Mouse (Mus musculus): Measurements from ENCODE around the gene Trak1.

Gene Trak1

DNA sequence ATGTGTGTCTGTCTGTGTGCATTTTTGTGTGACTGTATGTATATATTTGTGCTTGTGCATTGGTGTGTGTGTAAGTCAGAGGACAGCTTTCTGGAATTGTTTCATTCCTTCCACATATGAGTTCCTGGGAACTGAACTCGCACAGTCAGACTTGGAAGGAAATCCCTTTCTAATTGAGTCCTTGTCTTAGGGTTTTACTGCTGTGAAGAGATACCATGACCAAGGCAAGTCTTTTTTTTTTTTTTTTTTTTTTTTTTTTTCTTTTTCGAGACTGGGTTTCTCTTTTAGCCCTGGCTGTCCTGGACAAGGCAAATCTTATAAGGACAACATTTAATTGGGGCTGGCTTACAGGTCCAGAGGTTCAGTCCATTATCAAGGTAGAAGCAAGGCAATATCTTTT lies 6.0 kb upstream of the Trak1 start:
- in situ Hi-C loops (cut with MboI; ENCODE audit: low sequenced_read_pairs), result no loop called here

DNA sequence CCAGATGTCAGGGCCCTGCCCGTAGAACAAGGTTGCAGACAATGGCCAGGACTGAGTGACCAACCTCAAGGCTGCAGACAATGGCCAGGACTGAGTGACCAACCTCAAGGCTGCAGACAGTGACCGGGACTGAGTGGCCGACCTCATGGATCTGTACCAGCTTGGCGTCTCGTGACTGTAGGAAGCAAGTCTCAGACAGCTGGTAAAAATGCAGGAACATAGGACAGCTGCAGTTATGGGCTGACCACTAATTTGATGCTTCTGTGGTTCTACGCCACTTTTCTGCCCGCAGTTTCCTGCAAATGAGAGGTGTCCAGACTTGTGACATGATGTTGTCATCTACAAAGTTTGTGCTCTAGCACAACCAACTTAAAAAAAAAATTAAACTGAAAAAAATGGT lies 4.1 kb upstream of the Trak1 start:
- in situ Hi-C loops (cut with MboI; ENCODE audit: low sequenced_read_pairs), result no loop called here

DNA sequence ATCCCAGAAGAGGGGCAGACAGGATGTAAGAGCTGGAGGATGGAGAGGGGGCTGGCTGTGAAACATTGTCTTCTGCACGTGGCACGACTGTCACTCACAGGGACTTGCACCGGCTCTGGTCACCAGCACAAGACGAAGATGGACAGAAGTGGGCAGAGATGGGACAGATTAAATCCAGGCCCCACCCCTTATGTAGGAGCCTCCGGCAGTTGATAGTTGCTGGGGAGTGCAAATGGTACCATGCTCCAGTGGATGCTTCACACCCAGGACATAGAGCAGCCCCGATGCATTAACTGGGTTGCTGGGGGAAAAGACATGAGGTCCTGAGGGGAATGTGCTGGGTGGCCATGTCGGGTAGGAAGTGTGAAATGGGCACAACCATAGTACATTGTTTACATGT lies 2.1 kb upstream of the Trak1 start:
- in situ Hi-C loops (cut with MboI; ENCODE audit: low sequenced_read_pairs), result no loop called here

DNA sequence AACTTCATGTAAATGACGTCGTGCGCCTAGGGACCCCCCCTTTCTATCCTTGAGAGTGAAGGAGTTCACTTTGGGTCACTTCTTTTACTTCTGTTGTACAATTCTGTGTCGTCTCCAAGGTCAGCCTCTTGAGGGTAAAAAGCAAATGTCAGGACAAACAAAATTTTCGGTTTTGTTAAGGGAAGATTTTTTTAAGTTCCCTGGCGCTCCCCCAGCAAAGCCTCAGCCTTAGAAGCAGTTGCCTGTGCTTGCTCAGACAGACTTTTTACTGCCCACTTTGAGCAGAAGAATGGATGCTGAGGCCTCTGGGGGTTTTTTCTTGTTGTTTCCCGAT lies 730 bp downstream of the Trak1 start:
- in situ Hi-C loops (cut with MboI; ENCODE audit: low sequenced_read_pairs), result no loop called here

DNA sequence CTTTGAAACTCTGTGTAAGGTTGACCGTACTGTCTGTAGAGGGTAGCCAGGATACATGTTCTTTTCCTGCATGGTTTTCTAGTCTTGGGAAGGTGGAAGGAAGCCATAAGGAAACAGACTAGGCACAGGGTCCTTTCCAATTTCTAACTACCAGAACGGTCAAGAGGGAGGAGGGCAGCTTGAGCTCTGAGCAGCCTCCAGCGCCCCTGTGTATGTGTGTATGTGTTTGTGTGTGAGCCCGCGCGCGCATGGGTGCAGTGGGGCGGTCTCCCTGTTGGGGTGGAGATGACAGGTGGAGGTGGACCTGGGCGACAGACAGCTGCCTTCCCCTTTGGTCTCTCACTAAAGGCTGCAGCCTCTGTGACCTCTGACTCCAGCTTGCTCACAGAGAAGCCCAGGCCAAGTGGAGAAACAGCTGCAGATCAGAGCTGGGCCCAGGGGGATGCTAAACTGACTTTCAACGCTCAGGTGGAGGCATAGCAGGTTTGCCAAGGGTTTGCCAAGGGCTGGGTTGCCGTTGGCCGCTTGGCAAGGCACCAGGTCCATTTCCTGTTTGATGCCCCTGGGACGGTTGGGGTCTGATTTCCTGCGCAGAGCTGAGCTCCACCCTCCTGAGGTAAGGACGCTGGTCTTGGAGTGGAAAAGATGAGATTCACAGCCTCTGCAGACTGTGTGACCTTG lies 1.2 kb downstream of the Trak1 start:
- in situ Hi-C loops (cut with MboI; ENCODE audit: low sequenced_read_pairs), result no loop called here

DNA sequence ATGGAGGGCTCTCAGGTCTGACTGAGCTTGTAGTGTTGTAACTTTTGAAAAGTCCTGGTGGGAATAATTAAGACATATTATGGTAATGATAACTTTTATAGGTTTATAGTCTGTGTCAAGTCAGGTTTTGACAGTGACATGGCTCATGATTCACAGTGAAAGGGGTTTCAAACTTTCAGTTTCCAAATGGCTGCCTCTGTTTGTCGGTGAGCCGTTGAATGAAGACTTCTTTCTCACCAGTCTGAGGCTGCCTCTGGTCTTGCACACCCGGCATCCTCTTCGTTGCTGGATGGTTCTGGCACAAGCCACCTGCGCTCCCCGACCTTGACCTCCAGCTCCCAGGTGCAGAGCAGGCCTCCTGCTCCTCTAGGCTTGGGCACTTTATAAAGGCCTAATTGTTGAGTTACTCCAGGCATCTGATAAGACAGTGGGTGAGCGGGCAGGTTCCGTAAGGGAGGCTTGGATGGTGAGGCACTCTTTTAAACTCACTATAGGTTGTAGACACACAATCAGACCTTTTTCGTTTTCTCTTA lies 2.0 kb downstream of the Trak1 start:
- in situ Hi-C loops (cut with MboI; ENCODE audit: low sequenced_read_pairs), result no loop called here

DNA sequence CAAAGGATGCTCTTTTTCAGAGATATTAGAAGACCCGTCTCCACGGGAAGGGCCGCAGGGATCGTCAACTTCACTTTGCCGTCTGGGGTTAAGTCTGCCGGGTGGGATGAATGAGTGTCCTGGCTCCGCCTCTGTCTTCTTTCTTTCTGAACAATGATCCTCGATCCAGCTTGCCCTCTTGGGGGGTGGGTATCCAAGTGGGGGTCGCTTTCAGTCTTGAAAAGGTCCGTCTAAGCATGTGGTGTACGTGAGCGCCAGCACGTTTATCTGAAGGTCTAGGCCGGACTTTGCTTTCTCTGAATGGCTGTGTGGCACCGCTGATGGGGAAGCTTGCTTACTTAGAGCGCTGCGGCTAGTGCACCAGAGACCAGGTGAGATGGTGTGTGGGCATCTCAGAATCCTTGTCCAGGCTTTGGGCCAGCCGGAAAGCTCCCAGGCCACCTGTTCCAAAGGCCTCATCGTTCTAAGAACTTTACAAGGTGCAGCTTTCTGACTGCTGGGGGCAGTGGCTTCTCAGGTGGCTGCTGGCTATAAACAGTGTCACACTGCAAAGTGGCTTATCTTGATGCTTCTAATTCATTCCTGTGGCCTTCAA lies 2.8 kb downstream of the Trak1 start:
- in situ Hi-C loops (cut with MboI; ENCODE audit: low sequenced_read_pairs), result no loop called here

DNA sequence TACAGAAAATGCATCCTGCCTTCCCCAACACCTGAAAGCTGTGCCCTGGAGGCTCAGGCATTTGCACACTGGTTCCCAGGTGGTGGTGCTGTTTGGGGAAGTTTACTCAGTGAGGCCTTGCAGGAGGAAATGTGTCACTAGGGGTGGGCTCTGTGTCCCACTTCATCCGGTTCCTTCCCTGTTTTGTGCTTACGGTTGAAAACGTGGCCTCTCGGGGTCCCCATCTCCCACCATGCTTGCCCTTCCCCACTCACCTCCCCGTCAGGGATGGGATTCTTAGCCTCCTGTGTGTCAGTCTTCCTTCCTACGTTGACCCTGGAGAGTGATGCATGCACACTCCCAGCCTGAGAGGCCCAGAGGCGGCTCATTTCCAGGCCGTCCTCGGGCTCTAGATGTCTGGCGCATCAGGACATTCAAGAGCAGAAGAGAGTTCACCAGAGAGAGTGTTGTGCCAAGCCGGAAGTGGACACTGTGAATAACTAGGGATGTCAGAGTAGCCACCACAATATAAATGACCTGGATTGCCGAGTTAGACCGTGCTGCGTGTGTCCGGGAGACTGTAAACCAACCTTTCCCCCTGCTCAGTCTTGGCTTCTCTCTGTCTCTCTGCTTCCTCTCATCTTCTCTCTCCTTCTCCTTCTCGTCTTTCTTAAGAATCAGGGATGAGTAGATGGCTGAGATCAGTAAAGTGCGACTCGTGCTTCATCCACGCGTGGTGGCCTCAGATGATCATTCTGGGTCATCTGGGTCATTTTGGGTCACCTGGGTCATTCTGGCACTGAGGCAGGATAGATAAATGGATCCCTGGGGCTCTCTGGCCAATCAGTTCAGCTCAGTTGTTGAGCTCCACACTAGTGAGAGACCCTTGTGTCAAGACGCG lies 4.0 kb downstream of the Trak1 start:
- in situ Hi-C loops (cut with MboI; ENCODE audit: low sequenced_read_pairs), result no loop called here

DNA sequence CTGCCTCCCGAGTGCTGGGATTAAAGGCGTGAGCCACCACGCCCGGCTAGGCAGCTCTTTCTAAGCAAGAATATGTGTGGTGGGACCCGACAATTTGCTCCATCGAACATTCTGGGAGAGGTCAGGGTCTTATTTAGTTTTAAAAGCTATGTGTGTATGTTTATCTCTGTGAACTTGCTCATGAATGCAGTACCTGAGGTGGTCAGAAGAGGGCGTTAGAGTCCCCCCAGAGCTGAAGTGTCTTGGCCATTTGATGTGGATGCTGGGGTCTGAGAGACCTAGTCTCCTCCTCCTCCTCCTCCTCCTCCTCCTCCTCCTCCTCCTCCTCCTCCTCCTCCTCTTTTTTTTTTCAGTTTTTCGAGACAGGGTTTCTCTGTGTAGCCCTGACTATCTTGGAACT lies 5.2 kb downstream of the Trak1 start:
- in situ Hi-C loops (cut with MboI; ENCODE audit: low sequenced_read_pairs), result no loop called here

DNA sequence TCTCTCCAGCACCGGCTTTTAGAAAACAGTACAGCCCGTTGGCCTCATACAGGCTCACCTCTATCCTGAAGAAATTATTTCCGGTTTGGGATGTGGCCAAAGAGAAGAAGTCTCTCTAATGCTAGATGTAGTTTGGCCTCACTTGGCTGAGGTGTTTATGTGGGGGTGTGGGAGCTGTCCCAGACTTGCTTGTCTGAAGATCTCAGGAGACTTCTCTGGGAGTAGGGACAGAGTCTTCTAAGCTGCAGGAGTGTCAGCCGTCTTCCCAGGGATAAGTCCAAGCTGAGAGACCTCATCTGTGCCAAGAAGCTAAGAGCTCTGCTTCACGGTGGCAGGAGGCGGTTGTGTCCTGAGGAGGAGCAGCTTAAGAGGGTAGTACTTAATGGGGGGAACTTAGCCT lies 5.8 kb downstream of the Trak1 start:
- in situ Hi-C loops (cut with MboI; ENCODE audit: low sequenced_read_pairs), result no loop called here

DNA sequence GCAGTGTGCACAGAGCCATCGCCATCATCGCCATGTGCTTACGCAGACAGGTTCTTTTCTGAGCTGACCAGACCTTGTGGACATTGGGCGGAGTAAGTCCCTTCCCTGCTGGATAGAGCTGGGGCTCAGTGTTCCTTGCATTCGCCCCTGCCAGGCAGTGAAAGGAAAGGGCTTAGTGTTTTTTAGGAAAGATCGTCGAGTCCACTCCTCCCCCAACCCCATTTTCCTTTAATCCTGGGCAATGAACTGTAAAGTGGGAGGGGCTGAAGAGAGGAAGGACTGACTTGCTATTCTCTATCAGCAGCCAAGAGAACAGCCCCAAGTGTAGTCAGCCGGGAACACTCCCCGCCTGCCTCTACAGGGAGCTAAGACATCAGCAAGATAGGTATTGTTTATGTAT lies 6.4 kb downstream of the Trak1 start:
- in situ Hi-C loops (cut with MboI; ENCODE audit: low sequenced_read_pairs), result no loop called here

DNA sequence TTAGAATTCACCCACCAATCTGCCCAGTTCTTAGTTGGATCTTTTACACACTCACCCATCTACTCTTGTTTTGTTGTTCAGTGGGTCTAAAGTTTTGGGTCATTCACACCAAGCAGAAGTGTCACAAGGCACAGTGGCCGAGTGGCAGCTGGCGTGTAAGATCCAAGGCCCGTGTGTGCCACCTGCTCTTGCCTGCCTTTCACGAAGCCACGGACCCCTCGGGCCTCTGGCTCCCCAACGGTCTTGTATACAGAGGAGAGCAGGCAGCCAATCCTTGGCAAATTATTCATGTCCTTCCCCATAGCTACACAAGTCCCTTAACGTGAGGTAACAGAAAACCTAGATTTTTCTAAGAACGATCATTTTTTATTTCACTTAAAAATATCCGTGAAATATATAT lies 7.2 kb downstream of the Trak1 start:
- in situ Hi-C loops (cut with MboI; ENCODE audit: low sequenced_read_pairs), result no loop called here

DNA sequence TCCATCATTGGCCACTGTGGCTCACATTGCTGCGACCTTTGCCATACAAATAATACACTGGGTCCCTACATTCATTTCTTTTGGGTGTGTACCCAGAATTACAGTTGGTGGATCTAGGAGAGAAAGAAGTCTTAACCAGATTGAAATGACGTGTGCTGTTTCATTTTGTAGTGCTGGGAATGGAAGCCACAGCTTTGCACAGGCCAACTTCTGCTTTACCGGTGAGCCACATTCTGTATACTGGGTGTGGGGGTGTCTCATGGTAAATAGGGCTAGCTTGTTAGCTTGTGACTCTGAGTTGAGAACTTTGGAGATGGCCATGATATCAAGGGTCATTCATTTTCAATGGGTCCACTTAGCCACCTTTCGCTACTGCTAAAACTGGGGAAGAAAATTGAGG lies 8.2 kb downstream of the Trak1 start:
- in situ Hi-C loops (cut with MboI; ENCODE audit: low sequenced_read_pairs), result no loop called here

DNA sequence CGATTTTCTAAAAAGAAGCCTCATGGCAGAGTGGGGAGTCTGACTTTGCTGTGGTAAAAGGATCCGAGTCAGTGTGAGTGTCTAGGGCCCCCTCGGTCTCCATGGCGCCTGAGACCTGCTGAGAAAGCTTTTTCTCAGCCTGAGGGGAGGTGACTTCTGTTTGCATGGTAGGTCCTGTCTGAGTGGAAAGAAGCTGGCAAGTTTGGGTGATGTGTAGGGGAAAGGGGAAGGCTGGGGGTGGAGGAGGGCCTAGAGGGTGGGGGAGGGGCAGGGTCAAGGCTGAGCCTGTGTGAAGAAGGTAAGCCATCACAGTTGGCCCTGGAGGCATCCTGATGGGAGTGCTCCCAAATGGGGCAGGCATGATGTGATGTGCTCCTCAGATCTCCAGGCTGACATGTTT lies 12.0 kb downstream of the Trak1 start:
- in situ Hi-C loops (cut with MboI; ENCODE audit: low sequenced_read_pairs), result no loop called here

DNA sequence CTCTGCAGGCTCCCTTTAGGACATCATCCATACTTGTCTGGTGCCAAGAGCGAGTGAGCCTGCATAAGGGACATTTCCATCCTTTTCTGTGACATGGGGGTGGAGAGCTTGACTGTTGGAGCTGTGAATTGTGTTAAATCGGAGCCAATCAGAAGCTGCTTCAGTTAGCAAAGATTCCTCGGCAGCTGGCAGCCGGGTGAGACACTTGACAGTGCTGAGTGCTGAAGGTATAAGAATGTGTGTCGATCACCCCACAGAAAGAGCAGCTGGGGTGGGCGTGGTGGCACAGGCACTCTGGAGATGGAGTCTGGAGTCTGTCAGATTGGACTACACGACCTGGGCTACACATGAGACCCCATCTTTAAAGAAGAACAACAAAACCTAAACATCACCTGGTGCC lies 13.2 kb downstream of the Trak1 start:
- in situ Hi-C loops (cut with MboI; ENCODE audit: low sequenced_read_pairs), result no loop called here

DNA sequence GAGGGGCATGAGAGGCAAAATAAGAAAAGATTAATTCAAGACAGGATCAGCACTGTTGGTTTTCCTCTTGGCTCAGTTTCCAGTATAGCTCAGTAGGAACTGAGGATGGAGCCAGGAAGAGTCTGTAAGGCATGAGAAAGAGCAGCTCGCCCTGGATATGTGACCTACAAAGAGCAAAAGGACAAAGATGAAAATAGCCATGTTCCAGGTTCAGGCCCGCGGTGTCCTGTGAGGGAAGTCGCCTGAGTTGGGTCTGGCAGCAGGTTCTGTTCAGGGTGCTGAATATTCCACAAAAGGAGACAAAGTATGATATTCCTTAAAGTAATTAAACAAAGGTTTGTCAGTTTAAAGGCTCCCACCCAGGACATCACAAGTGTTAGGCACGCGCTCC lies 14.5 kb downstream of the Trak1 start:
- in situ Hi-C loops (cut with MboI; ENCODE audit: low sequenced_read_pairs), result no loop called here

DNA sequence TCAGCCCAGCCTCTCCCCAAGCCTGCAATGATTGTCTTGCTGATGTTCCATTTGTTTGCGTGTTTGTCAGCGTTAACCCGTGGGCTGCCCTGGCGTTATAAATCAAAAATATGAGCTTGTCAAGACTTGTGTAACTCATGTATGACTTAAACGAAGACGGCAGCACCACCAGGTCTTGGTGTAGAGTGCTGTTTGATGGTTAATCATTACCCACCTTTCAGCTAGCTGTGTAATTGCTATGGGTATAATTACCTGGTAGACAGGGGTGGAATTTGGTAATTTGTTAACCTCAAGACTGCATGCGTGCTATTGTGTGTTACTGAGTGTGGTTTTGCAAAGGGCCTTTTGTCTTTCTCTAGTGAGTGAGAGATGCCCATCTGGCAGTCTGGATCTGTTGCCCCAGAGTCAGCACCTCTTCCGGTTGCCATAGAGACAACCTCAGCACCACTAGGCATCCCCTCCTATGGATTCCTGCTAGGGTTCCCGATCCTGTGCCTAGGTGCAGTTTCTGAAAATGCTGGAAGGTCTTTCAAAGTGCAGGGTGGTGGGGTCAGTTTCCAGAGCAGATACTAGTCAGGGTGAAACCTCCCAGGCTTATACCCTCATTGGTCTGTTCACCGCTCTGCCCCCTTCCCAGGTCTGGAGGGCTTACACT lies 15.1 kb downstream of the Trak1 start:
- in situ Hi-C loops (cut with MboI; ENCODE audit: low sequenced_read_pairs), result no loop called here

DNA sequence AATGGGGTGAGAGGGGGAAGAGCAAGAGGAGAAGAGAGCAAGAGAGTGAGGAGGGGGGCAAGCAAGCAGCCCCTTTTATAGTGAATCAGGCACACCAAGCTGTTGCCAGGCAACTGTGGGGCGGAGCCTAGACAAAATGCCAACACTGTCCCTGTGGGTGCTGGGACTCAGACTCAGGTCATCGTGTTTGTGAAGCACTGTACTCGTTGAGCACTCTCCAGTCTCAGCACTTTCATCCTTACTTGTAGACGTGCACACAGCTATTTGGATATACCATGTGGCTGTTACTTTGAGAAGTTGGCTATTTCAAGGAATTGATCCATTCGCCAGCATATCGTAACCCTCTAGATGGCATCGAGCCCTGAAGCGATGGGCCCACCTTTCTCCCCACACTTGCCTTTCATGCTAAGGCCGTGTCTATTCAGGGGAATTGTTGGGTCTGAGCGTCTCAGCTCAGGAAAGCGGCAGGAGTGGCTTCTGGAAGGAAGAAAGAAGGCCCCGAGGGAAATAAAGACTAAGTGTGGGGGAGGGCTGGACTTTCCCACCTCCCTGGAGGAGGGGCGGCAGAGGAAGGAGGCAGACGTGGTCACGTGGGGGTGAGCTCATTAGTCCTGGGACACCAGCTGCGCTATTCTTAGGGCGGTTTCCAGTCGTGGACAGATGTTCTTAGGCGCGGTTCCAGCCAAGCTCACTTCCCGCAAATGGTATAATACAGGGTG lies 16.5 kb downstream of the Trak1 start:
- in situ Hi-C loops (cut with MboI; ENCODE audit: low sequenced_read_pairs), result no loop called here

DNA sequence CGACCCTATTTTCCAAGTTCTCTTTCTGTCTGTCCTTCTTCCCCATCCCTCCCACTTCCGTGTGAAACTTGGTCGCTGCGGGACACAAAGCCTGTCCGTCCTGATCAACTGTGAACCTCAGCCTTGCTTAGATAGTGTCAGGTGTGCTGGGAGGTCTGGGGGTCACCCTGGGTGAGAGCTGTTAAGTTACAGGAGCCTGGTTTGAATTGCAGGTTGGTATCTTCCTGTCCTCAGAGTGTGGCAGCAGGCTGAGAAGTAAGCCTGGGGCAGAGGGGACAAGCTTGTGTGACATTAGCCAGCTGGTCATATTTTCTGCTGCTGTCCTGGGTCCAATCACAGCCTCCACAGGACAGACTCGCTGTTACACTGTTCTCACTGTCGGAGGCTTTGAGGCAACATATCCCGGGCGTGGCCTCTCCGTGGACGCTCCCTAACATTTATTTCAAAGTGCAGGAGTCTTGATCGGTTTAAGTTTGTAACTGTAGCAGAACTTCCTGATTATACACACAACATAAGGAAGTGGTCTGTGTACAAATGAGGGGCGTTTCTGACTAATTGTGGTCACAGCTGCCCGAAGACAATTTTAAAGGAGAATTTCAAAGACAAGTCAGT lies 17.3 kb downstream of the Trak1 start:
- in situ Hi-C loops (cut with MboI; ENCODE audit: low sequenced_read_pairs), result no loop called here

DNA sequence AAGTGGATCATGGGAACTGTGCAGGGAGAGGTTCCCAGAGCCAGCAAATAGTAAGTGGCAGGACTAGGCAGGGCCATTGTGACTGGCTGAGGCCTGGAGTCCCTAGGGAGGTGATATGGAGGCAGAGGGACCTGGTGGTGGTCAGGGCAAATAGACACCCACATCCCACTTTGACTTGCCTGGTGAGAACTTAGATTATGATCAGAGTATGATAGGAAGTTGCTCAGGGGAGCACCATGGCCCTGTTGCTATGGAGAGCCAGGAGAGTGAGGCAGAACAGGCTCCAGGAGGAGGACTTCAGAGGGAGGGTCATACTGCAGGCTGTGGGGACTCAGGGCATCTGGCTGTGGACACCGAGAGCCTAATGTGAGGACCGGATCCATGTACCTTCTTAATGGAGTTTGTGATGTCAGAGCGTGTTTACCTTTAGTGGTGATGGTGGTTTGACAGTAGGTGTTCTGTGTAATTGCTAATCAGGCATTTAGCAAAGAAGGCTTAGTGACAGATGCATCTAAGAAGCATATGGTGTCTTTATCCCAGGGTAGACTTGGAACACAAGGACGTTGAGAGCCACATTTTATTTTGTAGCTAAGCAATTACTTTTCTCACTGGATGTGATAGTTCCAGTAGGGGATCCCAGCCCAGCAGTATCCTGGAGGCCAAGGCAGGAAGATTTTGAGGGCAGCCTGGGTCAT lies 18.7 kb downstream of the Trak1 start:
- in situ Hi-C loops (cut with MboI; ENCODE audit: low sequenced_read_pairs), result no loop called here
